Mouse (Mus musculus) frontal cortex, adult (tissue): ENCODE measurements around the gene Frmpd2.

Experiments
- ATAC-seq: cut with Nextera tagmentation; 2 replicates; pipeline ENCODE4 v1.9.2; 2017; ENCODE audit warnings: mild to moderate bottlenecking, moderate library complexity, mixed read lengths; ENCODE audit not compliant: low TSS enrichment

Frmpd2 gene

DNA sequence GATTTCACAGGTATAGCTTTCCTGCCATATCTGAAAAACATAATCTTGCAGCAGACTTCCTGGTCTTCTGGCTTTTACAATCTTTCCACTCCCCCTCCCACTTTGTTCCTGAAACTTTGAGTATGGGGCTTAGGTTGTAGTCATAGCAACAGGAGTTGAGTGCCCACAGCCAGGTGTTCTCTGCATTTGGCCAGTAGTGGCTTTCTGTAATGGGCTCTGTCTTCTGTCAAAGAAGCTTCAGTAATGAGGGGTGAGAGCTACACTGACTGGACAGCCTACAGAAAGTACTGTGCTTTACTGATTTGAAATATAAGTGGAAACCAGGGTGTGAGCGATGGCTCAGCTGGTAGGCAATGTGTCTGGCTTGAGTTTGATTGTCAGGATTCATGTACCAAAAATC is 37.2 kb downstream of the Frmpd2 start:
- ATAC-seq: no peak

DNA sequence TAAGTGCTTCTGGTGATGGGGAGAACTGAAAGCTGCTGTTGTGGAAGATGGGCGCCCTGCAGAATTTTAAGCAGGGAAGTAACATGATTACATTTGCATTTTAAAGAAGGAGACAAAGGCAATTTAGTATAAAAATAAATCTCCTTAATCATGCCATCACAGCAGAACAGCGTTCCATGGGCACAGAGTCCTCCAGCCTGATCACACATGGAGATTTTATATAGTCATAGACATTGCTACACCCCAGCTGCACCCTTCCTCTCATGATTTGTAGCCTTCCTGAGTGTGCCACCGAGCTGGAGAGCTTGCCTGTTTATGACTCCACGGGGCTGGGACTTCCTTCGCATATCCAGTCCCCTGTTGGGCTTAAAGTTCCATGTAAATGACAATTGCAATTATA is 42.4 kb downstream of the Frmpd2 start:
- peak; percentile 44 for ATAC-seq

DNA sequence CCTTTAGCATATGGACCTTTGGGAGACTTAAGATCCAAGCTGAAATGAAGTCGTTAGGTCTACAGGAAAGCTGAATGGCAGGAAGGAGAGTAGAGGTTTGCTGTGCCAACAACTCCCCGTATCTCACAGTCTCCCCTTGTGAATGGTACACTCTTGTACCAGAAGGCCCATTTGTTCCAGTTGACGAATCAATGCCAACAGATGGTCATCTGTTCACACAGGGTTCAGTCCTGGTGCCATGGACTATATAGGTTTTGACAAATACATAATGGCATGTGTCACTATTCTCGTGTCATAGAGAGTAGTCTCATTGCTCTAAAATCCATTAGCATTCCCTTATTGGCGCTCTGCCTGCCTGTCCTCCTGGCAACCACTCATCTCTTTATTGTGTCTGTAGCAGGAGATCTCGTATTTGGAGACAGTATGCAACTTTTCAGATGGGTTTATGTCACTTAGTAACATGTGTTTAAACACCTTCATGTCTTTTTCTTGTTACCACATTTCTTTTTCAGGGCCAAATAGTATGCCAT is 43.3 kb downstream of the Frmpd2 start:
- no peak for ATAC-seq

DNA sequence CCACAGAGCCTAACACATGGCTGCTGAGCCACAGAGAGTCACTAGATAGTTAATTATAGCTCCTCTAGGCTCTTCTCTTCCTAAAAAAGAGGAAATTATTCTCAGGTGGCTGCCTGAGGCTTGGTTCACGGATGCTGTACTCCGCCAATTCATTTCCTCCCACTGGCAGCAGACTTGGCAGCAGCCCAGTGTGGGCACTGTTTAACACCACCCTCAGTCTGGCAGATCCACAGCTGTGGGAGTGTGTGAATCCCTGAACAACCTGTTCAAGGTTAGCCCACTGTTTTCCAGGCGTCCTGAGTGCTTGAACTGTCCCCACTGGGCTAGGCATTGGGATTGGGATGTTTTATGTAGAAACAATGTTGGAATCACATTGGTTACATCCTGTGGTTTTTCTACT is 50.0 kb downstream of the Frmpd2 start:
- peak; percentile 73 for ATAC-seq

GRCm38 (mm10) chr14:33525272-33525983 is 53.9 kb downstream of the Frmpd2 start:
- ATAC-seq: peak; percentile 88

DNA sequence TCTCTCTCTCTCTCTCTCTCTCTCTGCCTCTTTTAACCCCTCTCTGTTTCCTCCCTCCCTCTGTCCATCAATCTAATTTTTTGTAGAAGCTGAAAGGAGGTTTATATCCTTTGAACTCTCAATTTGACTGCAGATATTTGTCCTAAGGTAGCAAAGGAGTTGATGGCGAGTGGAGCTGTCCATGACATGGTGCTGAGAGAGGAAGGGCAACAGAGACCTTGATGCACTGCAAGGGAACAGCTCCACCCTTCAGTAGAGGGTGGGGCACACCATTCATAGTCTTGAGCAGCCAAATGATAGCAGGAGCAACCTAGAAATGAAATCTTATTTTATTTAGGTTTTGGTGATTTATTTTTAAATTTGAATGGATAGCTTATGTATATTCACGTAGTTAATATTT is 55.1 kb downstream of the Frmpd2 start:
- no peak for ATAC-seq

GRCm38 (mm10) chr14:33527938-33528337 is 56.4 kb downstream of the Frmpd2 start:
- no peak for ATAC-seq

DNA sequence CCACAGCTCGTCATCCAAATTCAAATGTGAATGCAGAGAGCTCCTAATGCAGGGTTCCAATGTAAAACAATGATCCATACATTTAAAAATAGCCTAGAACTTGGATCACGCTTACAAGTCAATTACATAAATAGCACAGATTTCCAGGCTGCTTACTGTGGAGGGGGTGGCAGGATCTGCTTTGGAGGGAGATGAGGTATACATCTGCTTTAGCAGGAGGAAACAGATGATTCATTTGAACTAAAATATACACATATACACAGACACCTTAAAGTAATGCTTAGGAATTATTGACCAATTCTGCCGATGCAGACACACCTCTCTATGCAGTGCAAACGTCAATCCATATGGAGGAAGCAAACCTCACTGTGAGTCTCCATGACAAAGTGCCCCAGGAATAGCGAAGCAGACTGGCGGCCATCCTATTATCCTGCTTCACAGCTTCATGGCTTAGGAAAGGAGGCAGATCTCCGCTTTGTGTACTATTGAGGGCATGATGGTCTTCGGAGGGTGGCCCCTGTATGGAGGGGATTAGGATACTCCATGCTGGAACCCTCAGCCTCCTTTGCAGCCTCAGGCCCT is 59.9 kb downstream of the Frmpd2 start:
- ATAC-seq: peak; percentile 82

GRCm38 (mm10) chr14:33532792-33533191 is 61.3 kb downstream of the Frmpd2 start:
- ATAC-seq: peak; percentile 82

DNA sequence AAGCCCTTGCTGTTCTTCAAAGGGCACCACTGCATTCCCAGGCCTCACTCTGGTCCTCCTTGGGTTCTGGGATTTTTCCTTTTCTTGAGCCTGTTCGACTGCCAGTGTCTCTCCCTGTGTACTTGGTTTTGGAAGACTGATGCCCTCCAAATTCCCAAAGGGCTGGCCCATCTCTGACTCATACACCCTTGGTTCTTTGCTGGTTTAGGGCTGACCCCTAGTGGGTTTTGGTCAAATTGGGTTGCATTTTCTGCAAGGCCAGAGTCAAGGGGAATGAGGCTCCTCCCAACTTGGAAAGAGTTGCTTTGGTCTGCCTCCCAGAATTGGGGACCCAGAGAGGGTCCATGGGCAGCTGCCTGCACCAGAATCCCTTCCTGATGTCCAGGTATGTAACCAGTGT is 62.0 kb downstream of the Frmpd2 start:
- no peak for ATAC-seq

DNA sequence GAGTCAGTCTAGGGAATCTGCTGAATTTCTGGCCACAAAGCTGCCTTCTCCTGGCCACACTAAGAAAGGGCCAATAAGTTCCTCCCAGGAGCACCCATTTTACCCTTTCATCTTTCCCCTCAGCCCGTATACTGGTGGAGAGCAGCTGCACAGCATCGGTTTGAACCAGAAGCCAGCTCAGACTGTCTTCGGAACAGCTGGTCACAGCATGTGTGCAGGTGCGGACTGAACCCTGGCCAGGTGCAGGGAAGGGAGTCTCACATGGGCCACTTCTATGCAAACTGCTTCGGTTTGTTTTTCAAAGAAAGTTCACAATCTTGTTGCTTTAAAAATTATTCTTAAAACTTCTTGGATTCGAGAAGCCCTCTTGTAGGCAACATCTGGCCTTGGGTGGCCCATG is 63.8 kb downstream of the Frmpd2 start:
- ATAC-seq: no peak

GRCm38 (mm10) chr14:33539559-33540167 is 68.2 kb downstream of the Frmpd2 start:
- ATAC-seq: no peak

GRCm38 (mm10) chr14:33545565-33546143 is 74.2 kb downstream of the Frmpd2 start:
- peak; percentile 72 for ATAC-seq

- peak; percentile 33 for ATAC-seq
These were observed 77.2 kb downstream of the Frmpd2 start for GRCm38 (mm10) chr14:33548650-33549049.

DNA sequence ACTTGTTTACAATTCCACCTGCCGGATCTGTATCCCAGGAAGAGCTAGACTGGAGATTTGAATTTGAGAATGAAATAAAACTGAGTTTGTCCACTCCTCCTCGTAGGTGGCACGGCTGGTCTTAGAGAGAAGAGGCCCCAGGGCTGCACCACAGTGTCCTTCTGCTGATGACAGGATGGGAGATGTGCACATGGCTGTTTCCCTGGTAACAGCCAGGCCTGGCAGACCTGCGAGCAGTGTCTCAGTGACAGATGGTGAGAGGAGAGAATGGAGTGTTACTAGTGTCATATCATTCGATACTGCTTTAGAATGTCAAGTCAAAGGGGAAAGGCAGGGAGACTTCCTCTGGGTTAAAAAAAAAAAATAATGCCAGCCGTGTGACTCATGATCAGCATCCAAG is 78.4 kb downstream of the Frmpd2 start:
- 0 out of 2 replicates have a peak, but pooled peaks have one; percentile 33 for ATAC-seq

DNA sequence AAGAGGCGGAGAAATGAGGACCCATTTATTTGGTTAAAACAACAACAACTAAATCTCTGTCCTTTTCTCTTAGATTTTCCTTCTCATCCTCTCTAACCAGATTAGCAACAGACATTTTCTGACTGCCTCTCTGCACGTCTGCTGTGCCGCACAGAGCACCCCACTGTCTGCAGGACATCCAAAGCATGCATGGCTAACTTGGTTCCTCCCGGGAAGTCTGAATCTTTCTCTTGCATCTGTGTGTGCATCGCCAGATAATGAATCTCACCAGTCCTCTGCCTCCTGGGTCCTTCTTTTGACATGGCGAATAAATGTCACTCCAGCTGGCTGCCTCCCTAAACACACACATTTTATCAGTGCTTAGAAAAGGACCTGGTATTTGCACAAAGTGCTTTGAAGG is 99.2 kb downstream of the Frmpd2 start:
- ATAC-seq: no peak

GRCm38 (mm10) chr14:33573643-33574042 is 102.1 kb downstream of the Frmpd2 start:
- peak; percentile 86 for ATAC-seq

DNA sequence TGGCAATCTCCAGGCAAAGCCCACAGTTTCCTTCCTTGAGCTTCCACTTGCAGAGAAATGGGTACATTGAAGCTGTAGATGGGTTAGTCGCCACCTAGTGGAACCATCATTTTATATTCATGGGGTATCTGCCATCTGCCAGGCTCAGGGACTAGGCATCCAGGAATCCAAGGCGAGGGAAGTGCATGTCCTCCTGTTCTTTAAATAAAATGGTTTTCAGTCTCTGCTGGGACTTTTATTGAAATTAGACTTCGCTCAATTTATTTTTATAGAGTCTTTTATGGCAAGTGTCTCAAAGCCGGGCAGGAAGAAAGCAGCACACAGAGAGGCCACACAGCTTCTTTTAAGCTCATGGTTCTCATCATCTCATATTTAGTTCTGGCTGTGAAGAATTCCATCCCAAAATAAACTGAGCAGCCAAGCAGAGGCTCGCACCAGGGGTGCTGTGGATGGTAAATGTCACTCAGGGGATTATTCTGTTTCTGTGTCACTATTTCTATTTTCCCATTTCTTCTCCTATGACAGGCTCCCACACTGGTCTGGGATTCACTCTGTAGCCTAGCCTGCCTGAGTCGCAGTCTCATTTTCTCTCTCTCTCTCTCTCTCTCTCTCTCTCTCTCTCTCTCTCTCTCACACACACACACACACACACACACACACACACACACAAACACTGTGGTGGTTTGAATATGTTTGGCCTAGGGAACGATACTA is 108.4 kb downstream of the Frmpd2 start:
- peak; percentile 93 for ATAC-seq

DNA sequence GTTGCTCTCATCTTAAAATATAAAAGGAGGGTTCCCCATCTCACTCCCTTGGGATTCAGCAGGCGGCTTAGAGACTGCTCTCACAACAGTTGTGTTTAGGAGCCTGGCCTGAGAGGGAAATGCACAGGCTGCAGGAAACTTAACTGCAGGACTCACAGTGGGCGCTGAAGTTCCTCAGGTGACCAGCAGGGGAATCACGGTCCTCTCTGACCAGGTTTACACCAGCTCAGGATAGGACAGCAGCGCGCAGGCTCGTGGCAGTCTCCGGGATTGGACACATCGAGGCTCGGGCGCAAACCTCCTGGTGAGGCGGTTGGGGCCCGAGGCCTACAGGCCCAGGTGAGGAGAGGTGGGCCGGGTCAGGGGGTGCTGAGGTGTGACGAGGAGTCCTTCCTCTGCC is 117.5 kb downstream of the Frmpd2 start, which contains the start of gene Ptpn20:
TSS of gene Ptpn20 (plus strand) at position 257 of the 400 bp plus-strand sequence.
- no peak for ATAC-seq

GRCm38 (mm10) chr14:33598376-33599130 is 127.1 kb downstream of the Frmpd2 start:
- no peak for ATAC-seq

- ATAC-seq: no peak
These were observed 135.9 kb downstream of the Frmpd2 start for GRCm38 (mm10) chr14:33607431-33607830.
